Mouse (Mus musculus): ENCODE data around the gene Aak1.

Aak1 gene

DNA sequence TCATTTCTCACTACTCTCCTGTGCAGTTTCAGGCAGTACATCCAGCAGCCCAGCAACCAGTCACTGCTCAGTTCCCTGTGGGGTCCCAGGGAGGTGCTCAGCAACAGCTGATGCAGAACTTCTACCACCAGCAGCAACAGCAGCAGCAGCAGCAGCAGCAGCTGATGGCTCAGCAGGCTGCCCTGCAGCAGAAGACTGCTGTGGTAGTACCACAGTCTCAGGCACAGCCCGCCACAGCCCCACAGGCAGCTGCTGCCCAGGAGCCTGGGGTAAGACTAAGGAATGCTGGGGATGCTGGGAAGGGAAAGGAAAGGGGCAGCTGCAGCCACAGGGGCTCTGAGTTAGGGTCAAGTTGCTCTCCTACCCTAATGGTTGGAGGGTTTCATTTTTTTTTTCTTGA is 109.7 kb downstream of the Aak1 start:
- DNase-seq (ENCODE audit: low spot score), result no peak

DNA sequence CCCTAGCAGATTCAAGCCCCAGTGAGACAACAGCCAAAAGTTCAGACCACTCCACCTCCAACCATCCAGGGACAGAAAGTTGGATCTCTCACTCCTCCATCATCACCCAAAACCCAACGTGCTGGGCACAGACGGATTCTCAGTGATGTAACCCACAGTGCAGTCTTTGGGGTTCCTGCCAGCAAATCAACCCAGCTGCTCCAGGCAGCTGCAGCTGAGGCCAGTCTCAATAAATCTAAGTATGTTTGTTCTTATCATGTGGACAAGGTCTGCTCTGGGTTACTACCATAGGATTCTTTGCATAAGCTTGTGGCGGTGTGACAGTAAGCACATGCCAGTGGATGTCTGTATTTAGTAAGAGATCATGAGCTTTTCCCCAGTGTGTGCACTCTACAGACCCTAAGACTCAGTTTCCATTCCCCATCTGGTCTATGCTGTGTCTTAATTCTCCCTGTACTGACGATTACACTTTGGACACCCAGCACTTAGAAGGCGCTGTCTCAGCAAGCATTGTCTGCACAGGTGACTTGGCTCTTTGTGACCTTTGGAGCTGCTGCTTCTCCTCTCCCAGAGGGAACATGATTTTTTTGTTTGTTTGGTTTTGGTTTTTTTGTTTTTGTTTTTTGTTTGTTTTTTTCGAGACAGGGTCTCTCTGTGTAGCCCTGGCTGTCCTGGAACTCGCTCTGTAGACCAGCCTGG is 114.8 kb downstream of the Aak1 start:
- DNase-seq (ENCODE audit: low spot score), result no peak

DNA sequence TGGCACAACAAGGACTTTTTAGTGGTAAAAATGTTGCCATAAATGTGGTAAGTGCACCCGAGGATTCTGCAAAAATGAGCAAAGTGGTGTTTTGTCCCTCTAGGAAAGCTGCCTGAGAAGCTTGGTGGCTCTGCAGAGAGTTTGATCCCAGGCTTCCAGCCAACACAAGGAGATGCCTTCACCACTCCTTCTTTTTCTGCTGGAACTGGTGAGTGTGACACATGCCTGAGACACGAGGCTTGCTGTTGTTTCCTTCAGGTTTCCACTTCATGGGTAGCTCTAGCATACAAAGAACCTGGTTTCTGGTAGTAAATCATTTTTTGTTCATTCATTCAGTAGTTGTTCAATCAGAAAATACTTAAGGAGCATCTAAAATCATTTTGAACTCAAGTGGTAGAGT is 117.8 kb downstream of the Aak1 start:
- DNase-seq (ENCODE audit: low spot score), result no peak

DNA sequence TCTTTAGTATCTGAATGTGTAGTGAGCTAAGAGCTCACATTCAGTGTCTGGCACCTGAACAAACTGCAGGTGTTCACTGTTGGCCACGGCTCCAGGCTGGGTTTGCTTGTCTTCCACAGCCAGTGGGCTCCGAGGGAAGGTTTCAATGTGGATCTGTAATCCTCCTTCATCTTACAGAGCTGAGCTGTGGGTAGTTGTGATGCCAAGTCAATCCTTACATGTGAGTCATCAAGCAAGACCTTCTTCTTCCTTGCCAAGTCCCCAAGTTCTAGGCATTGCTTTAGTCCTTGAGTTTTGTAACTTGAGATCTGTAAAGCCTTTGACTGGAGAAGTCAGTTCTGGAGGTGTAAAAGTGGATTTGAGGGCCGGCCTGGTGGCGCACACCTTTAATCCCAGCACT is 124.6 kb downstream of the Aak1 start:
- DNase-seq (ENCODE audit: low spot score), result no peak

DNA sequence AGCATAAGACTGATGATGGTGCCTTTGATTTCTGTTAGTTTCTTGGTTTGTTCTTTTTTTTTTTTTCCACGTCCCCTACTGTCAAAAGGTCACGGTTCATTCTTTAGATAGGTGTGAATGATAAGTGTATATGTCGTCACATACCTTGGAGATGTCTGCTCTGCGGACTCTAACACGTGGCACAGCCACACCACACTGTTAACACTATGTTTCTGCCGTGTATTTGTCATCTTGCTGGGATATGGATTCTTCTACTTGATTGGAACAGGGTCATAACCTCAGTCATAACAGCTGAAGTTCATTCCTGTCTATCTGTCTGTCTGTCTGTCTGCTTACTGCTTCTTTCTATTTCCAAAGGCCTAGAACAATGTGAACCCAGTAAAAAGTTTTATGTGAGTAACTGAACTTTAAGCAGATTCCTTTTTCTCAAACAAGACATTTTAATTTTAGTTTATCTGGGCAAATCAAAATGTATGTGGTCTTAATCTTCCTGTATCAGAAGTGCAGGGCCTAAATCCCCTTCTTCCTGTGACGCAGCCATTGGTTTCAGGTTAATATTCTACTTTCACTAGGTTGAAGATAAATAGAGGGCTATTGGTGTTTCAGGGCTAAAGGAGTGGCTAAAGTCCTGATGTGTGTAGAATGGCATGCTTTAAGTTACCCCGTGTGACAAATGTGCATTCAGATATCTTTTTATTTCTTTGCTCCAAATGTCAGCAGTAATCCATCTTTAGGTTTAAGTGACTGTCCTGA is 129.0 kb downstream of the Aak1 start:
- no peak for DNase-seq (ENCODE audit: low spot score)

DNA sequence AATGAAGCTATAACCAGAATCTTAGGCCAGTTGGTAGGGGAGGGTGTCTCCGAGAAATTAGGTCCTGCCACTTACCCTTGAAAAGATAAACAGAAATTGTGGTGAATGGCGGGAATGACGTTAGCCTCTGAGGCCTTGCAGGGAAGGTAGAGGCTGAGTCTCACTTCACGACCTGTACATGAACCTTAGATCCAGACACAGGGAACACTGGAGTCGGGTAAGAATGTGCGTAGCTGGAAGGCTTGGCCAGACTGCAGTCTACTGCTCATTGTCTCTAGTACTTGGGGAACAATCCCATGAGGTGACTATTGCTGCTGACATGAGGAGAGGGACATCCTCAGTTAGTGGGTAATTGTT is 129.6 kb downstream of the Aak1 start:
- DNase-seq (ENCODE audit: low spot score), result no peak

DNA sequence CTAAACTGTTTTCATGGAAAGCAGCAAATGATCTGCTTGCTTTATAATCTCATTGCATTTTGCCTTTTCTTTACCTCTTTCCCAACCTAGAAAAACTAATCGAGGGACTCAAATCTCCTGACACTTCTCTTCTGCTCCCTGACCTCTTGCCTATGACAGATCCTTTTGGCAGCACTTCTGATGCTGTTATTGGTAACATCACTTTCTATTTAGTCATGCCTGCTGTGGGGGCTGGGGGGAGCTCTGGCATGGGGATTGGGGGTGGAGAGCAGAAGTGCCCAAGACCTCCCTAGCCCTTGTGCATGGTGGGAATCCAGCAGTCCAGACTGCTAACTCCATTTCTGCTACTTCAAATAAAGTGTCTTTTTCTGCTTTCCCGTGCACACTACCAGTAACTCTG is 131.9 kb downstream of the Aak1 start:
- DNase-seq (ENCODE audit: low spot score), result no peak

DNA sequence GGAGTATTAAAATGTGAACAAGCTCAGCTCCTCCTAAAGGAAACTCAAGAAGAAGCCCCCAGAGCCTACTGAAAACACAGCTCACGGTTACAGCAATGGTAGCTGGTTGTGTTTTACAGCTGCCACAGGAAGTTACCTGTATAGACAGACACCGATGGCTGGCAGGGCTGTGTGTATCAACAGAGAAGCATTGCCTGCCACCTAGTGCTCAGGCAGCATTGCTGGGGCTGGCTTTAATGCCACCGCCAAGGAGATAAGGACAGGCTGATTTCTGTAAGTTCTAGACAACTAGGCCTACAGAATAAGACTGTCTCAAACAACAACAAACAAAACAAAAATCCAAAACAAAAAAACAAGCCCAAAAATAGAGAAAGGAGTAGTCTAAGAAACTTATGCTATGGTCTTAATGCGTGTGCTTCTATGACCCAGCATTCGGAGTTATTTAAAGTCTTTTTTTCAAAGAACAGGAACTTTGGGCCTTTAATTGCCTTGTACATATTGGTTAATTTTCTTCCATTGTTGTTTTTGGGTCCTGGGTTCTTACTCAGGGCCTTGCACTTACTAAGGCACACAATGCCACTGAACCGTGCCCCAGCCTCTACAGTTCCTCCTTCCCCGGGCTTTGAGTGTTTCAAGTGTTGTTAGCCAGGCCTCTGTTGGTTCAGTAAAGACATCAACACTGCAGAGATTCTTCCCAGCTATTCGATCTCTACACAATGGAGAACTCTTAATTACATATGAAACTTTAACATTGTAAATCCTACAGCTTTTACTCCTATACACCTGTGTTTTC is 136.2 kb downstream of the Aak1 start:
- no peak for DNase-seq (ENCODE audit: low spot score)

DNA sequence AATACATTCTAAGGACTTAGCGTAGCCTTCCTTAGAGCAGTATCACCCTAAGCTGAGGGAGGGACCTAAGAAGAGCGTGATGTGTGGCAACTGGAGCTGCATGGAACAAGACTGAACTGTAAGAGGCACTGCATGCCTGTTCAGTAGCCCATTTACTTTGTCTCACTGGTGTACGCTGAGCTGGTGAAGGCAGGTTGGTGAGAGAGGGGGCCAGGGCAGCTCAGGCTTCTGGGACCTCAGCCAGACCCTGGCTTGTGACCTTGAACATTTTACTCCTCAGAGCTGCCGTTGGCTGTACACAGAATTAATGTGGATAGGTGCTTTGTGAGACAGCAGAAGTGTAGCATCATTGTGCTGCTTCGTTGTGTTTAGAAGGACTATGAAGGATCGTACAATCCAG is 140.3 kb downstream of the Aak1 start:
- DNase-seq (ENCODE audit: low spot score), result peak; percentile 76

DNA sequence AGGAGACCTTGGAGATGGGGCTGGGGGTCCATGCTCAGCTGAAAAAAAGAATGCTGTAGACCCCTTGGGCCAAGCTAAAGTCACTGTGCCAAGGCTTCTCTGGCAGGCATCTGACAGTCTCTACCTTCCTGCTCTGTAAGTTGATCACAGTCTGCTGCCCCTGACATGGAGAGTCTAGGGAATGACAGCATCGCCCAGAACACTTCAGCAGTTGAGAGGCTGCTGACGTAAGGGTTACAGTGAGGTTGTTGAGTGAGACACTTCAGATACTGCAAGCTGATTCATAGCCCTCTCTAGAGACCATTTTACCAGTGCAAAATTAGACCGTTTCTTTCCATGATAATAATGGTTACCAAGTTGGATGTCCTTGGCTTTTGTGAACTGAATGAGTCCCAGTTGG is 141.7 kb downstream of the Aak1 start:
- DNase-seq (ENCODE audit: low spot score), result no peak

DNA sequence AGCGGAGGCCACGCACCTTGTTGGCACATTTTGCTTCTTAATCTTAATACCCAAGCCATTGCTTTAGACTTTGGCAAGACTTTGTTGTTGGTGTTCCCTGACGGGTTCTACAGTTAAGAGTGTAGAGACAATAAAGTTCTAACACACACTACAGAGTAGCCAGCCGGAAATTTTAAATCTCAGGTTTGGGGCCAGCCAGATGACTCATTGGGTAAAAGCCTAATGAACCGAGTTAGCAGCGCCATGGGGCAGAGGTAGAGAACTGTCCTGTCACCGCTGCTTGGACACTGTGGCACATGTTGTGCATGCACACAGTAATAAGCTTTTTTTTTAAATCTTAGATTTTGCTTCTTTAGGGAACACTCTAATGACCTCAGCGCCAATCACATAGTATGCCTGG is 143.0 kb downstream of the Aak1 start:
- DNase-seq (ENCODE audit: low spot score), result no peak

DNA sequence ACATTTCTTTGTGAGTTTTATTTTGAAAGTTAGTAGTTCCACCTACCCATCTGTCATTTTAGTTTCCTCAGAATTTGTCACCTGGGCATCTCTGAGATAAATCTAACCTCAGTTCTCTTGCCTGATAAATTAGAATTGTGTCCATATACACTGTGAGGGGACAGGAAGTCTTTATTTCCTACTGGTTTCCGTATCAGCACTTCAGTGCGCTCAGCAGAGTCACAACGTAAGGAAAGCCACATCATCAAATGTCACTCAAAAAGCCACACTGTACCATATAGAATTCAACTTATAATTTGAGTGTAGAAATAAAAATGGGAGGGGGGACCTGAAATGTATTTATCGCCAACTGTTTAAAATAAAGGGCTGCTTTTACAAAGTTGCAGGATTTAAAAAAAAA is 144.9 kb downstream of the Aak1 start:
- no peak for DNase-seq (ENCODE audit: low spot score)

DNA sequence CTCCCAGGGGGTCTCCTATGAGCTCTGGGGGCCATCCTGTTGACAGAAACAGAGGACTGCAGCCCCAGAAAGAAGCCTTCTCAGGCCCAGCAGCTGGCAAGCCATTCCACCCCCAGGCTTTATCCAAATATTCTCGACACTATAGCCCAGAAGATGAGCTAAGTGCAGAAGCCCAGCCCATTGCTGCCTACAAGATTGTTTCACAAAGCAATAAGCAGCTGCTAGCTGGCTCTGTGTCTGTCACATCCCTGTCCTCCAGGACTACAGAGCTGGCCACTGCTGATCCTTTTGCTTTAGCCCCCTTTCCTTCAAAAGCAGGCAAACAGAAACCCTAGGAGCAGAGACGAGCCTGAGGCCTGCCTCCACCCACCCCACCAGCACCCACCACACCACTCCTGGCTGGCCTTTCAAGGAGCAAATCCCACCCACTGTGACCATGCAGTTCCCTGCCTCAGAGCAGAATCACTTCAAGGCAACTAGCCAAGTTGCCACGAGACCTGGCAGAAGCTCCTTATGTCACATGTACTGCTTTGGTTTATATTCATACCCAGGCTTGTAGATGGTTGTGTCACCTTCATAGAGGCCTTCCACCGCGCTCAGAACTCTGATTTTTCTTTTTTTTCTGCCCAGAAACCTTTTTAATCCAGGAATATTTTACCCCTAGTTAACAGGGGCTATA is 147.5 kb downstream of the Aak1 start:
- DNase-seq (ENCODE audit: low spot score), result no peak

DNA sequence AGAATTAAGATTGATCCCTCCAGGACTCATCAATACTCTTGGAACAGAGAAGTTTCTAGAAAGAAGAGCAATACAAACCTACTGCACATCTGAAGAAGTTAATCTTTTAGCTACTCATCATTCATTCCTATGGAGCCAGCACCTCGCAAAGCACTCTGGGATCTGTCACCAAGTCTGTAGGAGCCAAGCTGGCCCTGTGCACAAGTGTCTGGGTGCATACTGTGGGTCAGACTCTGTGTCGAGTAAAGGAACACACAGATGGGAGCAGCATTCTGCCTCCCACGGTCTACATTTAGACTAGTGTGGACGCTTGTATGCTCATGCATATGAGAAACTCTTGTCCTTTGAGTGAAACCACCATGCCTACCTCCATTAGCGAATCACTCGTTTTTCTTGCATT is 148.0 kb downstream of the Aak1 start:
- no peak for DNase-seq (ENCODE audit: low spot score)

DNA sequence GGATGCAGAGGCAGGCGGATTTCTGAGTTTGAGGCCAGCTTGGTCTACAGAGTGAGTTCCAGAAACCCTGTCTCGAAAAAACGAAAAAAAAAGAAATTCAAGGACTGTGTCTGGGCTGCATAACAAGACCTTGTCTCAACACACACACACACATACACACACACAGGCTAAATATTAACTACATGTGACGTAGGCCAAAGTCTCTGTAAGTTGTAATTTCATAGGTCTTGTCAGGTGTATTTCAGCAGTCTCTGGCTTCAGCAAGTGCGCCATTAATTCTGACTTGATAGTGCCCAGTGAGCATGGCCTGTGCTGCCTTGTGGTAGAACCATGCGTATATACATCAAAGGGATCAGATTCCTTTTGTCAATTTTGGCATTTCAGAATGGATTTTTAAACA is 152.7 kb downstream of the Aak1 start:
- DNase-seq (ENCODE audit: low spot score), result no peak

DNA sequence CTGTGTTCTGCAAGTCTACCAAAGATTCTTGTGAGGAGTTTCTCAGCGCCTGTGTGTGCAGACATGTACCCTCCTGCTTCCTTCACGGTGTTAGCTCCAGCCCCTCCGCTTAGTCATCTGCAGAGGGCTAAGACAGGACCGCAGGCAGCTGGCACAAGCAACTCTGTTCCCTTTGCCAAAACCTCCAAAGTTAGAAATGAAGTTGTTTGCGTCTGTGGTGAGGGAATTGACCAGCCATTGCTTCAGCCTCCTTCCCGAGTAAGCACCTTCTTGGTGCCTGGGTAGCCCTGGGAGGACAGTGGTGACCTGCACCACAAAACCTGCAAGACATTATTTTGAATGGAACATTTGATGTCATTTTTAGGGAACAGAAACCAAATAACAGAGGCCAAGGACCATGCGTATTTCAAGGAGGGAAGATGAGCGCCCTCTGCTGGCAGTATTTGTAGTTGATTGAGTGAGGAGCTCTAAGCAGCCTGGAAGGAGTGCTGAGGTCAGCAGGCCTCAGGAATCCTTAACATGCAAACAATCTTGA is 153.3 kb downstream of the Aak1 start:
- DNase-seq (ENCODE audit: low spot score), result peak; percentile 92

DNA sequence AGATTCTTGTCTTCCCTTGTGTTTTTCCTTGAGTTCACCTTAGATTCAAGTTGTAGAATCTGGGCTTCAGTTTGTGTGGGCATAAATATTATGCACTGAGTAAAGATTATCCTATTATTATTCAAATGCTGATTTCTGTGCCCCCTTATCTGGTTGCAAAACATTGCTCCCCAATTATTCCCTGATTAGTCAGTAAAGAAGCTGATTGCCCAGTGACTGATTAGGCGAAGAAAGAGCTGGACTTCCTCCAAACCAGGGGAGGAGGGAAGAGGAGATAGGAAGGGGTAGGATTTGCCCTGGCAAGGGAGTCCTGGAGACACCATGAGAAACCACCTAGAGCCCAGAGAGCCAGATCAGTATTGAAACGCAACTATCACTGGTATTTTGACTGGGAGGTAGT is 154.8 kb downstream of the Aak1 start:
- no peak for DNase-seq (ENCODE audit: low spot score)

DNA sequence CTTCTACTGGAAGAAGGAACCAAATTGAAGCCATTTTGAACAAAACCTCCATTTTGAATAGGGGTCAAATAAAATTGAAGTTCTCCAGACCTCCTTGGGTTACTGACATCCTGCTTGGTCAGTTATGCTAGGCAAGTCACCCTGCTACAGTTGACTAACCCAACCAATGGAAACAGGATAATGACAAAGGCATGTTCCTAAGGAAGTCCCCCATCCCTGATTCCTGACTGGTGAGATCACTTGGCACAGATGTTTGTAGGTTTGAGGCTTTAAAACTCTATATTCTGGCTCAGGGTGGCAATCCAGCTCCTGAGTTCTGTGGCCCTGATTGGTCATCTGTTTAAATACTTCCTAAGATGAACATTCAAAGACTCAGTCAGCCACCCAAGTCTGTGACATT is 156.3 kb downstream of the Aak1 start:
- no peak for DNase-seq (ENCODE audit: low spot score)

DNA sequence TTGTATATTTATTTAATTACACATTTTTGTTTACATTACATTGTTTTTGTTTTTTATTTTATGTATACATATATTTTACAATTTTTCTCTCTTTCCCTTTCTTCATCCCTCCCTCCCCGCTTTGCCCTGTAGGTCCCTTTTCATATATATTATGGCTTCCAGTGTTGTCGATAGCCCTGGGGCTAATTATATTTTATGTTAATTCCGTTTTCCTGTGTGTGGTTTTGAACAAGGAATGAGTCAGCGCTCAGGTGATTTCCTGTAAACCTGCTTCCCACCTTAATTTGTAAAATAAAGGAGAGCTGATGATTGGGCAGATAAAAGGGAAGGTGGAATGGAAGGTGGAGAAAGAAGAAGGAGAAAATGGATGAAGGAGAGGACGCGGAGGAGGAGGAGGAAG is 159.6 kb downstream of the Aak1 start, which contains the start of gene Nfu1:
Gene Nfu1, plus strand, starts transcription at position 350 of the 400 bp plus-strand sequence.
- DNase-seq (ENCODE audit: low spot score), result no peak

DNA sequence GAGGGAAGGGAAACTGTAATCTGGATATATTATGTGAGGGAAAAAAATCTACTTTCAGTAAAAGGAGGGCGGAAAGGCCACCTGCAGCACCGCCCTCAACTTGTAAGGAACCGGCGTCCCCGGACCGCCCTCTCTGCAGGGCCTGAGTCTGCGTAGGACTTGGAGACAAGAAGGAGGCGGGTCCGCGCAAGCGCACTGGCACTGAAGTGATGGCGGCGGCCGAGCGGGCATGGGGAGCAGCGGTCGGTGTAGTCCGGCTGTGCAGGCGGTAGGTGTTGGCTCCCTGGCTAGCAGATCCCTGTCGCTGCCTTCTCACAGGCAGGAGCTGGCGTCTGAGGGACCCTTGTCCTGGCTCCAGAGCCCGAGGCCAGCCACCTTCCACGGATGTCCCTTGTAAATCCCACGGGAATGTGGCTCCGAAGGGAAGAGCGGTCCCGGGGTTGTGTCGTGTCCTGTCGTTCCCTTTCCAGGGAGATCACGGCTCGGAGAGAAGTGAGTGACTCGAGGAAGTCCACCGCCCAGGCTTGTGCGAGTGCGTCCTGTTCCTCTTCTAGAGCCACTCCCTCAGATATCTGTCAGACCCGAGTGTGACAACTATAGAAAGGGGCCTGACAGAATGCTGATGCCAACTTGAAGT is 160.5 kb downstream of the Aak1 start:
- DNase-seq (ENCODE audit: low spot score), result peak; percentile 97

DNA sequence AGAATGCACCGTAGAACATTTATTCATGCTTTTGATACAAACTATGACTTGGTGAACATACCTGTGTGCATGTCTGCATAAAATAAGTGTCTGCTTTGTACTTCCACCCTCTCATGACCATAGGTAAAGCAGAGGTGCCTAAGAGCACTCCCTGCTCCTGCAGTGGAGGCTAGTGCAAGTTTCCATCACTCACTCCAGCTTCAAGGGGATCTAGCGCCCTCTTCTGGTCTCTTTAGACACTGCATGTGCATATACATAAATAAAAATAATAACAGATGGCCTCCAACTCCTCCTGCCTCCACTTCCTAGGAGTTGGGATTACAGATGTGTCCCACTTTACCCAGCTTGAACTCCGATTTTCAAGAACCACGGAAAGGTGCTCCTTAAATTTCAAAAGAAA is 167.6 kb downstream of the Aak1 start:
- peak; percentile 68 for DNase-seq (ENCODE audit: low spot score)

DNA sequence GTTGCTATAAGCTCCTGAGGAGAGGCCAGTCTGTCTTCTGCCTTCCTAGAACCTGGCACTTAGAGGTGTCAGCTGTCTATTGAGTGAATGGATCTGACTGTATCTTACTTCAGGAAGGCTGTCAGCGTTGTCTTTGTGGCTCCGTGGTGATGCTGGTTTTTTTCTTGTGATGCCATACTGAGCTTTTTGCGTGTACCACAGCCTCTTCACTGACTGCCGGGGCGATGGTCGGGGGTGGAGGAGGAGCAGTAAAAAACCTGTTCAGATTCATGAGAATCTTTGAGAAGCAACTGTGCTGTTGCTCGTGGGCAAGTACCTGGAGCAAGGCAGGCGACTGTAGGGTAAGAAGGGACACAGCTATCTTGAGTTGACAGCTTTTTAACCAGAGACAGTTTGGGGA is 169.6 kb downstream of the Aak1 start:
- DNase-seq (ENCODE audit: low spot score), result no peak

Data from testis, postnatal 10 days (tissue).